Mouse (Mus musculus) ES-Bruce4 (cell line): ENCODE measurements around the gene Esam. TPM values are rescaled to one million over a fixed set of nuclear protein-coding genes. Genes with fewer than 3 reads are reported as not detected.
A peak's percentile ranks its signal among the peaks of the same experiment; 100 is the strongest.

Experiments
- H3K27ac ChIP-seq: 2 replicates; pipeline ENCODE4 v1.5.1; 2012; ENCODE audit warnings: low read length, inconsistent platforms; ENCODE audit not compliant: insufficient read depth
- H3K27me3 ChIP-seq: 2 replicates; pipeline ENCODE4 v1.6.1; 2012; ENCODE audit warnings: mild to moderate bottlenecking, low read length, inconsistent platforms; ENCODE audit not compliant: control insufficient read depth, poor library complexity, insufficient read depth, severe bottlenecking
- H3K36me3 ChIP-seq: 2 replicates; pipeline ENCODE4 v1.6.1; 2012; ENCODE audit warnings: inconsistent platforms, mild to moderate bottlenecking, low read length, moderate library complexity; ENCODE audit not compliant: control insufficient read depth, poor library complexity, insufficient read depth, severe bottlenecking
- H3K4me1 ChIP-seq: one replicate; pipeline ENCODE4 v1.8.1; 2011; ENCODE audit warnings: low read length; ENCODE audit not compliant: control insufficient read depth, insufficient read depth
- H3K4me3 ChIP-seq: 2 replicates; pipeline ENCODE4 v1.5.1; 2011; ENCODE audit warnings: low read depth, mild to moderate bottlenecking, low read length
- H3K9ac ChIP-seq: 2 replicates; pipeline ENCODE4 v1.6.1; 2012; ENCODE audit warnings: low read depth, mild to moderate bottlenecking, inconsistent platforms; ENCODE audit not compliant: poor library complexity, severe bottlenecking
- H3K9me3 ChIP-seq: replicated peaks from 2 replicates; pipeline ENCODE4 v1.6.1; 2012; ENCODE audit warnings: mild to moderate bottlenecking, low read length, inconsistent platforms; ENCODE audit not compliant: control insufficient read depth, poor library complexity, insufficient read depth, severe bottlenecking
- CTCF ChIP-seq: IDR thresholded peaks from one replicate; pipeline ENCODE4 v1.8.1; 2011; ENCODE audit warnings: low read depth, low read length
- EP300 ChIP-seq: IDR thresholded peaks from 2 replicates; pipeline ENCODE4 v1.6.1; 2011; ENCODE audit warnings: low read depth, low read length; ENCODE audit not compliant: insufficient read depth
- POLR2A ChIP-seq: IDR thresholded peaks from one replicate; pipeline ENCODE4 v1.8.1; 2011; ENCODE audit warnings: low read length; ENCODE audit not compliant: insufficient read depth
- polyA plus RNA-seq: library from polyadenylated mRNA; stranded (reverse); fragments of >200 nt; gene quantifications from 2 replicates; pipeline ENCODE4 v1.2.4, GENCODE M21; 2011; ENCODE audit warnings: low read depth; ENCODE audit not compliant: missing spikeins, insufficient read depth, insufficient read length

Gene Esam
- polyA plus RNA-seq, 1 experiment: 1.7 TPM

DNA sequence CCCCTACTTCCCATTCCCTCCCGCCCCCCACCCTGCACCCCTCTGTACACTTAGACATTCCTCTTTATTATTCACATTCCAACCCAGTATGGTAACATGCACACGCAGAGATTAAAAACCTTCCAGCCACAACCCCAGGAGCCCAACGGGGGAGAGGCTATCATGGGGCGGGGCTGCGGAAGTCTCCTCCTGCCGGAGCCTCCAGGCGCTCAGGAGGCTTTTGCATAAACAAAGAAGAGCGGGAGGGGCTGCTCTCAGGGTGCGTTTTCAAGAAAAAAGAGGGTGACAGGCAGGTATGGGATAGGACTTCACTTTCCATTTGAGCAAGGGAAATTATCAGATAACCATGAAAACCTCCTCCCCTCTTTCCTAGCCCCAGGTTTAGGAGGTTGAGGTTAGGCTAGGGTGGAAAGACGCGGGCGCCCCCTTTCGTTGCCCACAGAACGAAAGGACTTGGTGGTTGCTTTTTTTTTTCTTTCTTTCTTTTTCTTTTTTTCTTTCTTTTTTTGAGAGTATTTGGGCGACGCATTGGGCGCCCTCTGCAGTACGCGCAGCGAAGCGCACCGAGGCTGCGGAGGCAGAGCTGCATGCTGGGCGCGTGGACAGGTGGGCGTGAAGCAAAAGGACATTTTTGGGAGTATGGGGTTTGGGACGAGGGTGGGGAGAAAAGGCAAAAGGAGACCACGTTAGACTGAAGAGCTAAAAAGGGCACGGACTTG is 16.7 kb downstream of the Esam start:
- Histone ChIP-seq H3K9me3 (no peaks in the 10 kb centered on the region), H3K36me3 (no peaks in the 10 kb centered on the region), H3K27ac (peak overlapping the region; percentile 68), H3K4me3 (peak overlapping the region; percentile 49), H3K4me1 (peaks cover 8% of the 10 kb centered on the region), H3K9ac (peak overlapping the region; percentile 10), H3K27me3 (no peaks in the 10 kb centered on the region)
- 0 out of 2 replicates have a peak, but pooled peaks have one; percentile 18 for TF ChIP-seq EP300
- TF ChIP-seq POLR2A: no peak
- TF ChIP-seq CTCF: peak; percentile 54

- 0 out of 2 replicates have a peak, but pooled peaks have one; percentile 23 for TF ChIP-seq EP300
- no peak for TF ChIP-seq CTCF
Observed at GRCm38 (mm10) chr9:37545166-37545610, 17.3 kb downstream of the Esam start.

GRCm38 (mm10) chr9:37545847-37546452 is 18.1 kb downstream of the Esam start:
- Histone ChIP-seq H3K4me1 (peaks cover 8% of the 10 kb centered on the region), H3K9me3 (no peaks in the 10 kb centered on the region), H3K9ac (peak overlapping the region; percentile 10), H3K27me3 (no peaks in the 10 kb centered on the region), H3K36me3 (no peaks in the 10 kb centered on the region), H3K4me3 (peak overlapping the region; percentile 52), H3K27ac (peak overlapping the region; percentile 9; the same call in 1 of the 2 replicates)
- TF ChIP-seq CTCF (no peak), POLR2A (no peak), EP300 (no peak)

More at GRCm38 (mm10) chr9:37545166-37545610, 17.3 kb downstream of the Esam start:
- Histone ChIP-seq H3K36me3 (no peaks in the 10 kb centered on the region), H3K9me3 (no peaks in the 10 kb centered on the region), H3K9ac (peak overlapping the region; percentile 10), H3K4me3 (peak overlapping the region; percentile 52), H3K27me3 (no peaks in the 10 kb centered on the region), H3K4me1 (peaks cover 8% of the 10 kb centered on the region), H3K27ac (peak overlapping the region; percentile 68)

DNA sequence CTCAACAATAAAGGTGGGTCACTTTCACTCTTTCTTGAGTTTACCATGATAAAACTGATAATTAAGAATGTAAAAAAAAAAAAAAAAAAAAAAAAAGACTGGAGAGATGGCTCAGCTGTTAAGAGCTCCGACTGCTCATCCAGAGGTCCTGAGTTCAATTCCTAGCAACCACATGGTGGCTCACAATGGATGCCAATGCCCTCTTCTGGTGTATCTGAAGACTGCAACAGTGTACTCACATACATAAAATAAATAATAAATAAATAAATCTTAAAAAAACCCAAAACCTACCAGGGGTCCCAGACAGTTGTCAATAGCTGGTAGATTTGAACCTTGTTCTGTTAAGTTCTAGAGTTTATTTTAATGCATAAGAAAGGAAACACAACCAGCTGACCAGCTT is 19.0 kb downstream of the Esam start:
- H3K27ac ChIP-seq: no peak overlapping the region
- TF ChIP-seq CTCF: no peak
- no peak for TF ChIP-seq POLR2A
- no peak for TF ChIP-seq EP300
- no peak overlapping the region for H3K4me3 ChIP-seq
- no peak overlapping the region for H3K9ac ChIP-seq
- H3K27me3 ChIP-seq: no peaks in the 10 kb centered on the region; the same call in 1 of the 2 replicates
- peaks cover 8% of the 10 kb centered on the region for H3K4me1 ChIP-seq
- no peaks in the 10 kb centered on the region for H3K36me3 ChIP-seq
- no peaks in the 10 kb centered on the region for H3K9me3 ChIP-seq

DNA sequence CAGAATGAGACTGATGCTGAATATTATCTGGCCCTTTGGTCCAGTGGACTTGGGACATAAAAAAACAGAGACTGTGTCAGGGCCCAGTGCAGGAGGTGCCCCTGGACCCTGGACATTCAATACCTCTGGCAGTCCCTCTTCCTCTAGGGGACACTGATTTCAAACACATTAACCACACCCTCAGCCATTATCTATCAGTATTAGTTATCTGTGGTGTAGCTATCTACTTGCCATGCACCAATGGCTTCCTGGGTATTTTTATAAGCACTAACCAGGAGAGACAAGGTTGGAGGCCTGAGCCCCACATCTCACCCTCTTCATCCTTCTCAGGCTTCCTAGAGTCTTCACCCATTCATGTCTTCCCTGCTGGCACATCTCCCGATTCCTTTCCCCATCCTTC is 22.6 kb downstream of the Esam start:
- Histone ChIP-seq H3K4me3 (no peak overlapping the region), H3K27me3 (no peaks in the 10 kb centered on the region; the same call in 1 of the 2 replicates), H3K4me1 (no peaks in the 10 kb centered on the region), H3K9me3 (no peaks in the 10 kb centered on the region), H3K36me3 (no peaks in the 10 kb centered on the region), H3K27ac (no peak overlapping the region), H3K9ac (no peak overlapping the region)
- TF ChIP-seq EP300 (no peak), CTCF (no peak), POLR2A (no peak)
